Mouse (Mus musculus) MEL-GATA-1-ER (cell line): ENCODE data around the gene Fermt3.
"Not testable (repeated sequence)": the region's sequence is repeated elsewhere in the genome, so short reads cannot be mapped to it uniquely, and the experiment has no call there.

Experiments
- DNase-seq: peaks from one replicate; pipeline ENCODE4 v3.0.0-alpha.2; 2012; ENCODE audit warnings: low read depth; ENCODE audit errors: extremely low read depth

The Fermt3 gene

GRCm38 (mm10) chr19:6991166-6991565 is 28.1 kb downstream of the Fermt3 start:
- not testable (repeated sequence) for DNase-seq

GRCm38 (mm10) chr19:6990712-6991111 is 28.6 kb downstream of the Fermt3 start:
- no peak for DNase-seq

GRCm38 (mm10) chr19:6989251-6989650 is 30.0 kb downstream of the Fermt3 start:
- DNase-seq = no peak

- DNase-seq = no peak
Observed at GRCm38 (mm10) chr19:6987904-6988285, 31.4 kb downstream of the Fermt3 start.

GRCm38 (mm10) chr19:6987061-6987903 is 32.0 kb downstream of the Fermt3 start, which contains the start of gene Vegfb:
Vegfb (minus strand) TSS chr19:6987651.
- no peak for DNase-seq

- no peak for DNase-seq
Observed at GRCm38 (mm10) chr19:6985951-6986708, 33.1 kb downstream of the Fermt3 start.

- DNase-seq = no peak
Observed at GRCm38 (mm10) chr19:6985300-6985699, 34.0 kb downstream of the Fermt3 start.

- DNase-seq = no peak
Observed at GRCm38 (mm10) chr19:6983621-6984020, 35.6 kb downstream of the Fermt3 start.

GRCm38 (mm10) chr19:6981465-6981864 is 37.8 kb downstream of the Fermt3 start:
- DNase-seq = no peak

- DNase-seq = peak; percentile 85
Observed at GRCm38 (mm10) chr19:6980381-6981093, 38.7 kb downstream of the Fermt3 start, which contains the start of gene Fkbp2. Fkbp2 (minus strand) TSS chr19:6980501.

GRCm38 (mm10) chr19:6979486-6980380 is 39.5 kb downstream of the Fermt3 start:
- peak; percentile 93 for DNase-seq

- DNase-seq = no peak
Observed at GRCm38 (mm10) chr19:6979001-6979479, 40.2 kb downstream of the Fermt3 start.

- no peak for DNase-seq
Observed at GRCm38 (mm10) chr19:6978639-6978974, 40.7 kb downstream of the Fermt3 start.

- DNase-seq = no peak
Observed at GRCm38 (mm10) chr19:6977759-6978638, 41.3 kb downstream of the Fermt3 start.

- DNase-seq = no peak
Observed at GRCm38 (mm10) chr19:6975537-6976521, 43.4 kb downstream of the Fermt3 start, which contains the start of gene Plcb3. Plcb3 (minus strand) TSS chr19:6976470.

GRCm38 (mm10) chr19:6974211-6975205 is 44.8 kb downstream of the Fermt3 start, which contains the start of gene Ppp1r14b:
Ppp1r14b (plus strand) TSS chr19:6974968.
- peak; percentile 74 for DNase-seq

GRCm38 (mm10) chr19:6973581-6974190 is 45.6 kb downstream of the Fermt3 start:
- no peak for DNase-seq
